Mouse (Mus musculus): ENCODE measurements around the gene Ankrd2.

Ankrd2 gene

DNA sequence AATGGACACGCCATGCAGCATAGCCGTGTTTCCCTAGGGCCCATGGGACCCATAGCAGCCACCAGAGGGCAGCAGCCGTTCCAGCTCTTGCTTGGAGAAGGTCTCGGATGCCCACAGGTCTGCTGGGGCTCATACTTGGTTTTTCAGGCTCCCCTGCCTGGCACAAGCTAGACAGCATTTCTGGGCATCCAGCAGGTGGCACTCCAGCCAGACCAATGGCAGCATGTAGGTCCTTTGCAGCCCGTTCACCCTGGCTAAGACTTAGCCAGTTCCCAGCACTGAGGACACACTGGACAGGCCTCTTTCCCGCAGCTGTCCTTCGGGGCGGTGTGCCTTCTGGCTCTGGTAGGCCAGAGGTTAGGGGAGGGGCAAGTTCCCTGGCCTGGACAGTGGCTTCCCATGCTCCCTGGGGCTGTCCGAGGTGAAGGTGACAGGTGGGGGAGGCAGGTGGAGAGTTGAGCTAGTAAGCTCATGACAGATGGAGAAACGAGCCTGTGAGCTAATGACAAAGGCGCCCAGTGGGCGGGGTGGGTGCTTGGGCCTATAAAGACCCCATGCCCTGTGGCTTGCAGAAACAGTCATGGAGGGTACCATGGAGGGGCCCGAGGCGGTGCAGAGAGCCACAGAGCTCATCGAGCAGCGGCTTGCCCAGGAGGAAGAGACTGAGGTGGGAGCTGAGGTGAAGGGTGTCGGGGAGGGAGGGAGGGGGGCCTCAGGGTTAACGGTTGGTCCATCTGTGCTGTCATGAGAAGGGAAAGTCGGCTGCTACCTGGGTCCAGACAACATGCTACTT lies at the start of gene Ankrd2:
Gene Ankrd2, plus strand, starts transcription at position 545 of the 793 bp plus-strand sequence.
- DNase-seq: peak; percentile 94

DNA sequence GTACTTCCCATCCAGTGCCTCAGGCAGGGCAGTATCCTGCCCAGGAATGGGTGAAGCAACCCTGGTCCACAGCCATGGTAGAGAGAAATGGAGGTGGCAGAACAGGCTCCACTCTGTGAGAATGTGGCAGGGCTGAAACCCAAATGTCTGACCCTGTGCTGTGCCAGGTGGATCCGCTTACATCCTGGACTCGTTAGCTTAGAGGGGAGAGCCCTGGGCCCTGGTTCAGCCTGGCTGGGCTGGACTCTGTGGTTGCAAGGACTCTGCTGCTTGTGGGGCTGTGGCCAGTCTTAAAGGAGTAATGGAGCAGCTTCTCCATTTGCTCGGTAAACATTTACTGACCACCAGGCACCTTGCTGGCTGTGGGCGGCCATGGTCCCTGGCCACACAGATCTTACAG lies 48.6 kb upstream of the Ankrd2 start:
- no peak for DNase-seq

DNA sequence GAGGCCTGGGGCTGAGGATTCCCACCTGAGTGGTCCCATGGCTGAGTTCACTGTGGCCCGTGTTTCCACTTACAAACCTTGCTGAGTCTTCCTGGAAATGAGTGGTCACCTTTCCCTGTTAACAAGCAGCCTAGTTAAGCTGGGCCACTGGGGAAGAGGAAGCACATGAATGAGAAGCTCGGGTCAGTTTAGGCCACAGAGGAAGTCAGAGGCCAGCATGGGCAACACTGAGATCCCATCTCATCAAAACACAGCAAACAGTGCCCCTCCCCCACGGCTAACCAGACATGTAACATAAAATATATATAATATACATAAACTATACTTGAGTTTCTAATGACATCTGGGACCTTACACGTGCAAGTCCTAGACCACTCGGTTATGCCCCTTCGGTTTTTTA lies 46.0 kb upstream of the Ankrd2 start:
- no peak for DNase-seq

DNA sequence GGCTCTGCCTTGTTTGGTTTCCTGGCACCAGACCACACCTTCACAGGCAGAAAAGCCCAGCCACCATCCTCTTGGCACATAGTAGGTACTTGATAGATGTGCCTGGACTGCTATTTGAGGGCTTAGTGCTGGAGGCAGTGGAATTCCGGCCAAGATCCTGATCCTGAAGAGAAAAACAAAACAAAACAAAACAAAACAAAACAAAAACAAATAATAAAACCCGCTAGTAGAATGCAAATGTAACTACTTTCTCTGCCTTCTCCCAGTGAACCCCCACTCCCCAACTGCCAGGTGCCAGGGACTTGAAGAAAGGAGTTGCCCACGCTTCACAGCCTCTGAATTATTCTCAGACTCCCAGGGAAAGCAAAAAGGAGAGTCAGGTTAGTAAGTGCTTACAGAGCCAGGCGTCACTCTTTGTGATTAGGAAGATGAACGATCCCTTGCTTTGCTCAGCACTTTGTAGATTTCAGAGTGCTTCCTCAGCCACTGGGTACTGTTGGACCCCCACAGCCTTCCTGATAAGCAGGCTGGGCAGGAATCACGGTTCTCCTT lies 43.8 kb upstream of the Ankrd2 start:
- DNase-seq: no peak

DNA sequence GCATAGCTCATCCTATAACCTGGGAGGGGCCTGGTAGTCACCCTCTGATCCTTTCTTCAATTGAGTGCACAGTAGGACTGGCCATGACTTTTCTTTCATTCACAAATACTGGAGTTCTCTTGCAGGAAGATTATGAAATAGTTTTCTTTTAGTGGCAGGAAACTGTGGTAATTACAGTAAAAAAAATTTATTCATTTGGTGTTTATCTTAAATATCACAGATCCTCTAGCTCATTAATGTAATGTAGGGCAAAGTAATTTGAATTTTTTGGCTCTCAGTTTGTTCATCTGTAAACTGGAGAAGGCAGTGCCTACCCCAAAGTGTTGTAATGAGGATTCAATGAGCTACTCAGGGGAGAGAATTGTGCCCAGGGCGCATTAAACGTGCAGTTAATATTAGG lies 42.8 kb upstream of the Ankrd2 start:
- DNase-seq: no peak

DNA sequence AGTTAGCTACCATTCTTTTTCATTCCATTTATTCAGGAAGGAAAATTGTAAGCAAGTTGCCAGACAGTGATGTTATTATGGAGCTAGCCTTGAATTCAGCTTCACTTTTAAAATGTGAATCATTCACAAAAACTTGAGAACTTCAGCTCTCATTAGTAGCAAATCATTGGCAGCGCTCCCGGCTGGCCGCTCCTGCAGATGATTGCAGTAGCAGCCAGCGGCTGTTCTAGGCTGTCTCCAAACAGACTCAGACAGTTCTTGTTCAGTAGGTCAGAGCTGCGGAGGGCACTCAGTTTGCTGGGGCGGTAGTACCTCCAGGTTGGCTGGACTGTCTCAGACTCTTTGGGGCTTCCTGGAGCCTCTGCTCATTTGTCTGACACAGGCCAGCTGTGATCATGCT lies 42.3 kb upstream of the Ankrd2 start:
- DNase-seq: peak; percentile 91

DNA sequence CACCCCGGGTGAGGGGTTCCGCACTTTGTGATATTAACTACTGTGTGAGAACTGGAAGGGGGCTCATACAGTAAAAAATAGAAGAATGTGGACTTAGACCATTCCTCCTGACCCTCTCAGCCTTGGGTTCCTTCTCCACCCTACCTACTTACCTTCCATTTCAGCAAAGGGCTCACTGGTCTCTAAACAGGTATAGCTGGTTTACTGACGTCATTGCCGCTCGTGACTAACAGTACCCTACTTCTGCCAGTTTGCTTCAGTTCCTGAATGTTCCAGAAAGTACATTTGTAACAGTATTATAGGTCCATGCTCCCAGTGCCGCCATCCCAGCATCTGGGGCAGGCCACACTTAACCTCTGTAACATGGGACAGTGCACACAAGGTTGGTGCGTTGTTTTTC lies 41.8 kb upstream of the Ankrd2 start:
- DNase-seq: no peak

DNA sequence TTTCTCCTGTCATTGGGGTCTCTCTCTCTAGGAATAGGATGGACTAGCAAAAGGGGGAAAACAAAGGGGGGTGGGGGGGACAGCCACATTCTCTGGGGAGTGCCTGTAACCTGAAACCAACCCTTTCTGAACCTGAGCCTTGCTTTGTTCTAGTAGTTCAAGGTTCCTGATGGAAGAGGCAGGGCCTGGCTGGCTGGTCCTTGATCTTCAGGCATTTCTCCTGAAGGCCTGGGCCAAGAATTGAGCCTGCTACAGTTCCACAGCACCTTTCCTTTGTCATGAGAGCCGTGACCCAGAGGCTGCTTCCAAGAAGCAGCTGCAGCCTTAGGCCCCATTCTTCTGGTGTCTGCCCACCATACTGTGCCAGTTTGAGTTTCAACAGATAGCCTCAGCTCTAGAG lies 40.3 kb upstream of the Ankrd2 start:
- no peak for DNase-seq

DNA sequence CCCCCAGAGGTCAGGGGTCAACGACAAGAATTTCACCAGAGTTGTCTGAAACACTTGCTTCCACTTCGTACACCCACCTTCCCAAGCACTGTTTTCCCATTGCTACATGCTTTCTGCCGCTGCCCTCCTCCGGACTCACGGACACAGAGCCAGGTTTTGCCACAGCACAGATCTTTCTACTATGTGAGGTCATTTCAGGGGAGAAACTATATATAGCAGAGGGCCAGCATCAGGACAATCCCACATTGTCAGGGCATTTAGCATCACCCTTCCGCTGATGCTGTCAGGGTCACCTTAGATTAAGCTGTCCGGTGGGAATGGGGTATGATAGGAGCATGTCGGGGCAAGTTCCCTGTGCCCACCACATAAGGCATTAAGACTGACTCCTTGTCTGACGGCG lies 38.7 kb upstream of the Ankrd2 start:
- DNase-seq: no peak

DNA sequence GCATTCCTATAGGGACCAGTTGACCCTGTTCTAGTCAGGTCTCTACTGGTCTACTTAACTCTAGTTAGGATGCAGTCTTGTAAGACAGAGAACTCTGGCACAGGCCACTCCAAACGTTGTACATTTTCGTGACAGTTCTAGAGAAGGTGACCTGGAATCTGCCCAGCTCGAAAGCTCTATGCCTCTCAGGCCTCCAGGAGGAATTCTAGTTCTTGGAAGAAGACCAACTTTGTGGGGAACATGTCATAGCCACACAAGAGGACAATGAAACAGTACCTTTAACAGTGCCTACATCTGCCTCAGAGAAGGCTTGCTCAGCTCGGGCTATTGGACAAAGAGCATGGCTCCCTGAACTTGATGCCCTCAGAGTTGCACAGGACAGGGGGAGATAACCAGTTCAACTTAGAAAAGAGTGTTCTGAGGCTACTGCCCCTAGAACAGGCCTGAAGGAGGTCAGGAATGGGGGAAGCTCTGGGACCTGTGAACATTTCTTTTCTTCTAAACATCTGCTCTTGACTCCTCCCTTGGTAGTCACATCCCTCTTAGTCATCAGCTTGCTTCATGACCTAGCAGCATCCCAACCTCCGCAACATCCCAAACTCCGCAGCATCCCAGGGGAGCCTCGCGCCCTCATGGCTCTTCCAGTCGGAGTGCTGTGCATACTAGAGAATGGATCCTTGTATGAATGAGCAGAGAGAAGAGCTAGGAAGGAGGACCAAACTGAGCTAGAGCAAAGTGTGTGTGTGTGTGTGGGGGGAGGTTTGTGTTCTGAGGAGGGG lies 36.8 kb upstream of the Ankrd2 start:
- DNase-seq: no peak

DNA sequence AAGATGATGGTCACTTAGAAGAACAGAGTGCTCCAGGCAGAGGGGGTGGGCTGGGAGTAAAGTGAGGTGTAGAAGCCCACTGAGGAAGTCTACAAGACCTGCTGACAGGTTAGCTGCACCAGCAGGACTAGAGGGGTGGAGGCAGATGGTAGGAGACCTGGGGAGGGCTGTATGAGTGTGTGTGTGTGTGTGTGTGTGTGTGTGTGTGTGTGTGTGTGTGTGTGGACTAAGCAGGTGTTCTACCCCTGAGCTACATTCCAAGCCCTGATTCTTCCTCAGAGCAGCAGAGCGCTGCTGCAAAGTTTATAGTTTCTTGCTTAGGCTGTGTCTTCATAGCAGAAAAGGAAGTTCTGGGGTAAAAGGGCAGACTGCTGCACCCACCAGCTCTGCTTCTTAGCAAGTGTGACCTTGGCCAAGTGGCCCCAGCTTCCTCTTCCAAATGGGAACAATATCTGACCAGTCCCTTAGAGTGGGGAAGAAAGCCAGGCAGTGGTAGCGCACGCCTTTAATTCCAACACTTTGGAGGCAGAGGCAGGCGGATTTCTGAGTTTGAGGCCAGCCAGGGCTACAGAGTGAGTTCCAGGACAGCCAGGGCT lies 36.0 kb upstream of the Ankrd2 start:
- DNase-seq: no peak

DNA sequence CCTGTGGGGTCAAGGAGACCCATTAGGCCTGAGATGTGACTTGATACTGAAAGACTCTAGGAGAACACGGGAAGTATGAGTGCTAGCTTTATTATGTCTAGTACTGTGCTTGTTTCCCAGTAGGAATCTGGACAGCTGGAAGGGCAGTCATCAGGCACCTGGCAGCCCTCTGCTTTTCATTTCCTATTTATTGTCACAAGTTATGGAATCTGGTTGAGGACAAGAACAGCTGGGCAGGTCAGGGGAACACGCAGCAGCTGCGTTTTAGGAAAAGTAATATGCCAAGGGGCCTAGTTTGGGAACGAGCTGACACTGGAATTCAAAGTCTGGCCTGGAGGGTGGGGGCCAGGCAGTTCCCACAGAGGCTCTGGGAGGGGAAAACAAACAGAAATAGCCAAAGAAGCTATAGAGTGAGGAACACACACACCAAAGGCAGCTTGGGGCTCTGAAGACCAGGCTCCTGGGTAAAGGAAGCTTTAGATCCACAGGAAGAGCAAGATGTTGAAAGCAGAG lies 35.3 kb upstream of the Ankrd2 start:
- DNase-seq: peak; percentile 69

DNA sequence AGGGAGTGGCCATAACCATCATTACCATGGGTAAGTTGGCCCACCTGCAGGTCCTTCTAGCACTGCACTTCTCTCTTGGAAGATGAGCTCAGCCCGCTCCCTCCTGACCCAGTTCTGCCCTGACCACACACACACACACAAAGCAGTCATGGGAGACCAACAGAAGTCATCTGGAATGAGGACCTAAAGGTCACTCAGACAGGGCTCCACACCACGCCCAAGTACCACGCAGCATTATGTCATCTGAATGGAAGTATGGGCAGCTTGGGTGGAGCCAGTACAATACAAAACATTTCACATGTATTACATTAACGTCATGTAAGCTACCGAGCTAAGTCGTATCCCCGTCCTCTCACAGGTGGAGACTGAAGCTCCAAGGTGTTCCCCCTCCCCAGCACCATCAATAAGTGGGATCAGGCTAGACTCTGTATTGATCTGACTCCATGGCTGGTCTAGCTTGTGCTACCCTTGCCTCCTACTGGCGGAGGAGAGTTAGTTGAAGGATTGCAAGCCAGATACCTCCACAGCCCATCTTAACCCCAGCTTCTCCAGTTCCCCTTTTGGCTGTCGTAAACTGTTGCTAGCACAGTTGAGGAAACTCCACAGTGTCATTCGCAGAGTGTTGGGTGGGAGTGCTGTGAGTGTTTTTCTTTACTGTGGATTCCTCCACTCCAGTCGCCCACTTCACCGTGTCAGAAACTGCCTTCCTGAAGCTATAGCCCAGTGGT lies 34.4 kb upstream of the Ankrd2 start:
- DNase-seq: no peak

DNA sequence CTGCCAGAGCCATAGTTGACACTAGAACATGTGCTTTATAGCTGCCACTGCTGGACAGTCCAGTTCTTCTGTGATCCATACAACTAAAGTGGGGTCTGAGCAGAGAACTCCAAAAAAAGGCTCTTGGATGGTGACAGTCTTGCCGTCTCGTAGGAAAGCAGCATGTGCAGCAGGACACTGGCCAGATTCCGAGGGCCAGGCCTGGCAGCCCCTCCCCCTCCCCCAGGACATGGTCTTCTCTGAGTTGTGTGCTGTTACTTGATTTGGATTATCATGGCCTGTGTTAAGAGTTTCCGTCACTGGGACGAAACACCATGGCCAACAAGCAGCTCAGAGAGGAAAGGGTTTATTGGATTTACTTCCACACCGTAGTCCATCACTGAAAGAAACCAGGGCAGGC lies 31.5 kb upstream of the Ankrd2 start:
- DNase-seq: no peak

DNA sequence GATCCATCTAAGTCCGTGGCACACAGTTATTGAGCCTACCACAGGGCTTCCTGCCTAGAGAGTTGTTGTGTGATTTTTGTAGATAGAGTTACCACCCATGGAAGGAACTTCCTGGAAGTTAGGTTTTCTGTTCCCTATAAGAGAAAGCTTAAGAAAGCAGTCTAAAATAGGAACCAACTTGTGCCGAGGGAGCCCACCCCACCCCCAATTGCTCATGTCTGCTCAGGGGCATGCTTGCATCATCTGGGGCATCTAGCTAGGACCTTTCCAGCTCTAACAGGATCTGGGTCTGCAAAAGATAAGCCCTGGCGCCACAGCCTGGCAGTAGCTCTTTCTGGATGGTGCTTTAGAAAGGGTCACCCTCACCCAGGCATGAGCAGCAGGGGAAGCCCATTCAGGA lies 30.2 kb upstream of the Ankrd2 start:
- no peak for DNase-seq

DNA sequence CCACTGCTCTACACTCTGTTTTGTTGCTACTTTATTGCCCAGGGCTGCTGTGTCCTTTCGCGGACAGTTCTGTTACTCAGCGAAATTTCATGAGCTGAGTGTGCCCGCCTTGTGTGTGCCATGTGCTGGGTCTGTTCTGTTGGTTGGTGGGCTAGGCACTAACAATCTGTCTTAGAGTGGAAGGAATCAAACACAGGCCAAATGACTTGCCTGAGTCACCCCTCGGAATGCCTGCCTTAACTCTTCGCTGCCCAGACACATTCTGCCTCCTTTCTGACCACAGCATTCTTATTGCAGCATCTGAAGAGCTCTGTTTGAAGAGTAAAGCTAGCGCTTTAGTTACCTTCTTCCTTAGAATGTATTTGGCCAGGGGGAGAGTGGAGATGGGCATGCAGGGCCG lies 29.2 kb upstream of the Ankrd2 start:
- DNase-seq: no peak

DNA sequence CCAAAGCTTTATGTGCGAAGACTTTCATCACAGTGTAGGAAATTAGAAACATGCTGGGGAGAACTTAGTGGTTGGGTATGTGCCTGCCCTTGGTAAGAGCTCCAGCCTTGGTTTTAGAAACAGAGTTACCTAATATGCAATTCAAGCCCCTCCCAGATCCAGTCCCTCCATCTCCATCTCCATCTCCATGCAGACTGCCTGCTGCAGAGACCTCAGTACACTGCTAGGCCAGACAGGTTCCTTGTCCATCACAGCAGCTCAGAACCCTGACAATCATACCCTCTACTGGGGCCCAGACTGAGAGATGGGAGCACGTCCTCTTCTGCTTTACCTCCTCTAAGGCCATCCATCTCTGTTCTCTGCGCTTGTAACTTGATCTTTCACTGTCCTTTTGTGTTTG lies 27.2 kb upstream of the Ankrd2 start:
- DNase-seq: no peak

DNA sequence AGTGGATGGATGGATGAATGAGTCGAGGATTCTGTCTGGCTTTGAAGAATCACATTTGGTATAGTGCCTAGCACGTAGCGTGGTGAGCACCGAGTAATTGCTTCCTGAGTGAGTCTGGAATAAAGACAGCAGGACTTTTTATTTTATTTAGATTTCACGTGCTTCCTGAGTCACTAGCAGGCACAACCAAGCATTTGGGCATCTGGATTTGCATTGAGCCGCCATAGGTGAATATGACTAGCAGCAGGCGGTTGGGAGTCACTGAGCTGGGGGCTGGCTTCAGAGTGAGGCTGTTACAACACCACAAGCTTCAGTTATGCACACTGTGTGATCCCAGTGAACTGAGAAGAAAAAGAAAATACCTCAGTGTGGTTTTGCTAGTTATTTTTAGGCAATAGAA lies 26.7 kb upstream of the Ankrd2 start:
- no peak for DNase-seq

DNA sequence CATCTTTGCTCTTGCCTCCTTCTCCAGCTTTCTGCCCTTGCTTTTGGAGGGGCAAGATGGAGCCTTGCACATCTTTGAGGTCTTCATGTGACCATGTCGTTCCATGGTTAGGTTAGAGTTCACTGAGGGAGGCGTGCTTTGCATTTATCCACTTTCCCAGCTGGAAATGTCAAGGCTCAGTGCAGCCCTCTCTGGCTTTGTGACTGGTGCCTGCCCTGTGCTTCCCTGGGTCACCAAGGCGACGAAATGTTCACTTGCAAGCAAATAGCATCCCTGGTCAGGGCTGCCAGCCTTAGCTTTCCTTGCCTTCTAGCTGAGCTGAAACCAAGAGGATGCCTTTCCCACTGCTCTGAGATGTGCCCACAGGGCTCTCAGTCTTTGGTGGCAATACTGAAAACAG lies 25.4 kb upstream of the Ankrd2 start:
- no peak for DNase-seq

DNA sequence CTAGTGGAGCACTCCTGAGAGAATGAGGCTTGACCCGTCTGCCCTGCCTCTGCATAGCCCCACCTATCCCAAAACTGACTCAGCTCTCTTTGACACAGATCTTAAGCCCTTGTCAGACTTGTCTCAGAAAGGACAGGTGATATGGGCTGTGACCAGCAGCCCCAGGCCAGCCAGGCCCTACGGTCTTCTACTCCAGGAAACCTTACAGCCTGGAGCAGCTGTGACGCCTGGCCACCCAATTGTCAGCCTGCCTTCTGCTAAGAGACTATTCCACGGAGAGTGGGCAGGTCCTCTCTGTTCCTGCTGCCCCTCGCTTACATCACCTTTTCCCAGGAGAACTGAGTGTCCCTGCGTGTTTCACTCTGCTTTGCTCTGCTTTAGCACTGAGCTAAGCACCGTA lies 24.7 kb upstream of the Ankrd2 start:
- no peak for DNase-seq

DNA sequence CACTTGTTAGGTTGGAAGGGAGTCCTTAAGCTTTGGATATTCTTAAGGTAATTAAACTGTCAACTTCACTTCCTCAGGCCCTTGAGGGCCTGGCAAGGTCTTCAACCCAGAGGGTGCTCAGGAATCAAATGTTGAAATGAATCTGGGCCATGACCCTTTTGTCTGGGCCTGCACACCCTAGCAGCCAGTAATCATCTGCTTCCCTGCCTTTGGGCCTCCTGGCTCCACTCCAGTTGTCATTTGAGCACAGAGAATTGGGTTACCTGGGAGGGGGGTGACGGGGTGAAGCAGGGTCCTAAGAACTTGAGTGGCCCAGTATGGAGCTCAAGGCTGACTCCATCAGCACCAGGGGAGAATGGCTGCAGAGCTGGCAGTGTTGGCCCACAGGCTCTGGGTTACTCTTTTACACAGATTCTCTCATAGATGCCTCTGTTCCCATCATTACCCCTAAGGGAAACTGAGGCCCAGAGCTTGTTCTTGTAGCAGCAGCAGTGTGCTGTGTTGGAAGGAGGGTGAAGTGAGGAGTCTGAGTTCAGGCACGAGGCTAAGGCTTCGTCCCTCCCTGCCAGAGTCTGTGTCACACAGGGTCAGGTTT lies 21.5 kb upstream of the Ankrd2 start:
- DNase-seq: no peak

DNA sequence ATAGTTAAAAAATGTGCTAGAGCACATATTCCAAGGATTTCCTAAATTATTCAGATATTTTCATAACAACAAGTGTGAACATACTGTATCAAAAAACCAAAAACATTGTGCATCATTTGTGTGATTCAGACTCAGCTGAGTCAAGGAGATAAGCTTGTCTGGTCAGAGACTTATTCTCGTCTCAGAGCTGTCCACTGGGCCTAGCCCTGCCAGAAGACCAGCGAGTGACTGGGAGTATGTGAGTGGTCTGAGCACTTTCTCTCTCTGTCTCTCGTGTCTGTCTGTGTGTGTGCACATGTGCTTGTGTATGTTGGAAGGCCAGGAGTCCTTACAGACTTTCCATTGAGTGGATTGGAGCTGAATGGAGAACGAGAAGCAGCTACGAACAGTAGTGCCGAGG lies 20.8 kb upstream of the Ankrd2 start:
- no peak for DNase-seq

DNA sequence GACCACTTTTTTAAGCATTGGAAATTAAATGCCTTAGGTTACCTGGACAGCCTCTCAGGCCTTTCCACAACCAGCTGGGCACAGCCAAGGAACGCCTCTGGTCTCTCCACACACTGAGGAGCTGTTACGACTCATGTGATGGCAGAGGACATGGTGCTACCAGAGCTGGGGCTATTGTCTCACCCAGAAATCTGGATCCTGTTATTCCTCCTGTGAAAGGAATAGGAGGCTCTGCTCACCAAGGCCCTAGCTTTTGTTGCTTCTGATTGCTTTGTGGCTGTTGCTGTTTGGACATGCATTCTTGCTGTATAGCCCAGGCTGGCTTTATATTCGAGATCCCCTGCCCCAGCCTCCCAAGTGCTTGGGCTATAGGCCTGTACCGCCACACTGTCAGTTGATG lies 19.5 kb upstream of the Ankrd2 start:
- no peak for DNase-seq
